Mouse (Mus musculus): ENCODE data around the gene Vim. TPM values are rescaled to one million over a fixed set of nuclear protein-coding genes. Genes with fewer than 3 reads are reported as not detected.

Vim gene
- polyA plus RNA-seq, 1 experiment = 6,934 TPM

GRCm38 (mm10) chr2:13575926-13576325, 2.2 kb downstream of the Vim start:
- Histone ChIP-seq H3K4me3 (ENCODE audit: insufficient read depth, poor library complexity, severe bottlenecking) (peak overlapping the region; percentile 97), H3K27me3 (ENCODE audit: control insufficient read depth, insufficient read depth, insufficient read length) (no peaks in the 10 kb centered on the region), H3ac (ENCODE audit: control insufficient read depth, insufficient read length, low read depth) (peak overlapping the region; percentile 72), H3K79me2 (ENCODE audit: control insufficient read depth, insufficient read depth) (peaks cover 77% of the 10 kb centered on the region), H3K36me3 (ENCODE audit: control insufficient read depth, insufficient read depth) (peaks cover 66% of the 10 kb centered on the region), H3K79me3 (ENCODE audit: low read depth) (peaks cover 62% of the 10 kb centered on the region)
- peak; percentile 57 for TF ChIP-seq CEBPB (IDR thresholded peaks at IDR 0.05; ENCODE audit: low read depth)
- TF ChIP-seq USF1 (IDR thresholded peaks at IDR 0.05; ENCODE audit: low read depth) = no peak

DNA sequence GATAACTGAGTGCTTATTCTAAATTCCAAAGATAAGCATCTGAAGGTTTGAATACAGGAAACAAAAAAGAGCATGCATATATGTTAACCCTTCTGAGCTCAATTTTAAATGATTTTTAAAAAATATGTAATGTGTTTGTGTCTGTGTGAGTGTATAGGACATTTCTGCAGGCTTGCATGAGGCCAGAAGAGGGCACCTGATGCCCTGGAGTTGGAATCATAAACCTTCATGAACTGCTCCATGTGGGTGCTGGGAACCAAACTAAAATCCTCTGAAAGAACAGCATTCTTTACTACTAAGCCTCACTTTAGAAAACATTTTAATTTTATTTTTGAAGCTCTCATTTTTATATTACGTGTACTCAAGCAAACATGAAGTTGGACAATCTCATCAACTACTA, 3.7 kb downstream of the Vim start:
- peaks cover 86% of the 10 kb centered on the region for H3K79me2 ChIP-seq (ENCODE audit: control insufficient read depth, insufficient read depth)
- H3K4me3 ChIP-seq (ENCODE audit: insufficient read depth, poor library complexity, severe bottlenecking) = peak overlapping the region; percentile 97
- peaks cover 81% of the 10 kb centered on the region for H3K36me3 ChIP-seq (ENCODE audit: control insufficient read depth, insufficient read depth)
- peaks cover 65% of the 10 kb centered on the region for H3K79me3 ChIP-seq (ENCODE audit: low read depth)
- TF ChIP-seq USF1 (IDR thresholded peaks at IDR 0.05; ENCODE audit: low read depth) = no peak
- no peak for TF ChIP-seq MYOG (IDR thresholded peaks at IDR 0.05; ENCODE audit: control insufficient read depth, extremely low read depth, insufficient read length)
- no peak for TF ChIP-seq CTCF (IDR thresholded peaks at IDR 0.05; ENCODE audit: control insufficient read depth, insufficient read depth, insufficient read length)
- TF ChIP-seq MYOD1 (IDR thresholded peaks at IDR 0.05; ENCODE audit: control insufficient read depth, insufficient read length, low read depth) = no peak
- H3ac ChIP-seq (ENCODE audit: control insufficient read depth, insufficient read length, low read depth) = peak overlapping the region; percentile 50
- no peaks in the 10 kb centered on the region for H3K27me3 ChIP-seq (ENCODE audit: control insufficient read depth, insufficient read depth, insufficient read length)

- H3K4me3 ChIP-seq (ENCODE audit: insufficient read depth, poor library complexity, severe bottlenecking) = peak overlapping the region; percentile 97
- H3K36me3 ChIP-seq (ENCODE audit: control insufficient read depth, insufficient read depth) = peaks cover 92% of the 10 kb centered on the region
- peaks cover 80% of the 10 kb centered on the region for H3K79me2 ChIP-seq (ENCODE audit: control insufficient read depth, insufficient read depth)
These were observed 4.9 kb downstream of the Vim start for GRCm38 (mm10) chr2:13578473-13579152.

DNA sequence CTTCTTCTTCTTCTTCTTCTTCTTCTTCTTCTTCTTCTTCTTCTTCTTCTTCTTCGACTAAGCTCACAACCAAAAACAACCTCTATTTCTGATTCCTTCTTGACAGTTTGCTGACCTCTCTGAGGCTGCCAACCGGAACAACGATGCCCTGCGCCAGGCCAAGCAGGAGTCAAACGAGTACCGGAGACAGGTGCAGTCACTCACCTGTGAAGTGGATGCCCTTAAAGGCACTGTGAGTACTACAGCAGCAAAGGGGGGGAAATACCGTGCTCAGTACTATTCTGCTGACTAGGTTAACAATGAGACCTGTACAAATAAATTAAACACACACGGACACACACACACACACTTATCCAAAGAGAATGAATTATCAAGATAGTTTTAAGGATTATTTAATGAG, 5.6 kb downstream of the Vim start:
- Histone ChIP-seq H3K79me2 (ENCODE audit: control insufficient read depth, insufficient read depth) (peaks cover 77% of the 10 kb centered on the region), H3K79me3 (ENCODE audit: low read depth) (peaks cover 64% of the 10 kb centered on the region), H3K4me3 (ENCODE audit: insufficient read depth, poor library complexity, severe bottlenecking) (peak overlapping the region; percentile 23), H3K36me3 (ENCODE audit: control insufficient read depth, insufficient read depth) (peaks cover 92% of the 10 kb centered on the region), H3ac (ENCODE audit: control insufficient read depth, insufficient read length, low read depth) (peak overlapping the region; percentile 60), H3K27me3 (ENCODE audit: control insufficient read depth, insufficient read depth, insufficient read length) (no peaks in the 10 kb centered on the region)
- TF ChIP-seq CEBPB (IDR thresholded peaks at IDR 0.05; ENCODE audit: low read depth) (no peak), MYOG (IDR thresholded peaks at IDR 0.05; ENCODE audit: control insufficient read depth, extremely low read depth, insufficient read length) (no peak), MYOD1 (IDR thresholded peaks at IDR 0.05; ENCODE audit: control insufficient read depth, insufficient read length, low read depth) (no peak), CTCF (IDR thresholded peaks at IDR 0.05; ENCODE audit: control insufficient read depth, insufficient read depth, insufficient read length) (no peak), FOSL1 (IDR thresholded peaks at IDR 0.05; ENCODE audit: insufficient read depth, low read length, poor library complexity, severe bottlenecking) (no peak), MAX (IDR thresholded peaks at IDR 0.05) (no peak), USF1 (IDR thresholded peaks at IDR 0.05; ENCODE audit: low read depth) (no peak)

More at GRCm38 (mm10) chr2:13578473-13579152, 4.9 kb downstream of the Vim start:
- H3K27me3 ChIP-seq (ENCODE audit: control insufficient read depth, insufficient read depth, insufficient read length) = no peaks in the 10 kb centered on the region
- TF ChIP-seq MAX (IDR thresholded peaks at IDR 0.05) (peak; percentile 76), USF1 (IDR thresholded peaks at IDR 0.05; ENCODE audit: low read depth) (no peak)
- peaks cover 65% of the 10 kb centered on the region for H3K79me3 ChIP-seq (ENCODE audit: low read depth)
- H3ac ChIP-seq (ENCODE audit: control insufficient read depth, insufficient read length, low read depth) = peak overlapping the region; percentile 40

DNA sequence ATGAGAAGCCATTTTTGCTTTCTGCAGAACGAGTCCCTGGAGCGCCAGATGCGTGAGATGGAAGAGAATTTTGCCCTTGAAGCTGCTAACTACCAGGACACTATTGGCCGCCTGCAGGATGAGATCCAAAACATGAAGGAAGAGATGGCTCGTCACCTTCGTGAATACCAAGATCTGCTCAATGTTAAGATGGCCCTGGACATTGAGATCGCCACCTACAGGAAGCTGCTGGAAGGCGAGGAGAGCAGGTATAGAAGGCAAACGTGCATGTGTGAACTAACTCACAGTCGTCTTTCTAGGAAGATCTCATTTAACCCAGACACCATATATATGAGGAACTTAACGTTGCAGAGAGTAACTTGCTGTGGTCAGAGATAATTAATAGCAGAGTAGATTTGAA, 6.3 kb downstream of the Vim start:
- H3K27me3 ChIP-seq (ENCODE audit: control insufficient read depth, insufficient read depth, insufficient read length) = no peaks in the 10 kb centered on the region
- peaks cover 57% of the 10 kb centered on the region for H3K79me3 ChIP-seq (ENCODE audit: low read depth)
- H3K36me3 ChIP-seq (ENCODE audit: control insufficient read depth, insufficient read depth) = peaks cover 85% of the 10 kb centered on the region
- peak overlapping the region; percentile 23 for H3K4me3 ChIP-seq (ENCODE audit: insufficient read depth, poor library complexity, severe bottlenecking)
- H3K79me2 ChIP-seq (ENCODE audit: control insufficient read depth, insufficient read depth) = peaks cover 70% of the 10 kb centered on the region
- peak overlapping the region; percentile 53 for H3ac ChIP-seq (ENCODE audit: control insufficient read depth, insufficient read length, low read depth)
- no peak for TF ChIP-seq MAX (IDR thresholded peaks at IDR 0.05)
- peak; percentile 23 for TF ChIP-seq CTCF (IDR thresholded peaks at IDR 0.05; ENCODE audit: control insufficient read depth, insufficient read depth, insufficient read length)

DNA sequence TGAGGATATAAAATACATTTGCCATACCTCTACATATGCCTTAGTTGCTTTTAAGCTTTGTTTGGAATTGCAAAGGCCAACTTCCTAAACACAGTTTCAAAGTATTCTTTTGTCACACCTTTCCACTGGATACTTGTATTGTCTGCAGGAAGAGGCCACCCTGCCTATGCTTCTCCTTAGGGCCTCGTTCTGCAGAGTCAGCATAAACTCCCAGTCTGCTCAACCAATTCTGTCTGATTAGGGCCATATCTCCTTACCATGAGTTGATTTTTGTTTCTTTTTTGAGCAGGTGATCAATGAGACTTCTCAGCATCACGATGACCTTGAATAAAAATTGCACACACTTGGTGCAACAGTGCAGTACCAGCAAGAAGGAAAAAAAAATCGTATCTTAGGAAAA, 8.5 kb downstream of the Vim start:
- Histone ChIP-seq H3K79me3 (ENCODE audit: low read depth) (peaks cover 35% of the 10 kb centered on the region), H3K4me3 (ENCODE audit: insufficient read depth, poor library complexity, severe bottlenecking) (no peak overlapping the region), H3K79me2 (ENCODE audit: control insufficient read depth, insufficient read depth) (peaks cover 48% of the 10 kb centered on the region), H3K36me3 (ENCODE audit: control insufficient read depth, insufficient read depth) (peaks cover 63% of the 10 kb centered on the region), H3K27me3 (ENCODE audit: control insufficient read depth, insufficient read depth, insufficient read length) (no peaks in the 10 kb centered on the region), H3ac (ENCODE audit: control insufficient read depth, insufficient read length, low read depth) (no peak overlapping the region)
- TF ChIP-seq FOSL1 (IDR thresholded peaks at IDR 0.05; ENCODE audit: insufficient read depth, low read length, poor library complexity, severe bottlenecking) = no peak
- TF ChIP-seq CEBPB (IDR thresholded peaks at IDR 0.05; ENCODE audit: low read depth) = no peak
- no peak for TF ChIP-seq CTCF (IDR thresholded peaks at IDR 0.05; ENCODE audit: control insufficient read depth, insufficient read depth, insufficient read length)
- TF ChIP-seq USF1 (IDR thresholded peaks at IDR 0.05; ENCODE audit: low read depth) = no peak
- TF ChIP-seq MYOD1 (IDR thresholded peaks at IDR 0.05; ENCODE audit: control insufficient read depth, insufficient read length, low read depth) = no peak
- TF ChIP-seq MAX (IDR thresholded peaks at IDR 0.05) = no peak
- no peak for TF ChIP-seq MYOG (IDR thresholded peaks at IDR 0.05; ENCODE audit: control insufficient read depth, extremely low read depth, insufficient read length)

Data from C2C12 (cell line).